Mouse (Mus musculus) hindbrain, embryonic 10.5 days (tissue): Measurements from ENCODE around the gene Cnbd2. TPM values are rescaled to one million over a fixed set of nuclear protein-coding genes. Genes with fewer than 3 reads are reported as not detected.
"Not testable (repeated sequence)": the region's sequence is repeated elsewhere in the genome, so short reads cannot be mapped to it uniquely, and the experiment has no call there.

Experiments used
- DNase-seq: peaks from one replicate; pipeline ENCODE4 v3.0.0-alpha.2; 2017; ENCODE audit warnings: low spot score
- H3K27ac ChIP-seq: fragments of 300-500 bp; sonication (generic); 2 replicates; pipeline ENCODE4 v1.5.1; 2016; ENCODE audit warnings: mild to moderate bottlenecking, moderate library complexity
- H3K27me3 ChIP-seq: fragments of 300-500 bp; sonication (generic); 2 replicates; pipeline ENCODE4 v1.6.1; 2016; ENCODE audit warnings: mild to moderate bottlenecking; ENCODE audit not compliant: poor library complexity, insufficient read depth, severe bottlenecking
- H3K36me3 ChIP-seq: fragments of 300-500 bp; sonication (generic); 2 replicates; pipeline ENCODE4 v1.6.1; 2016; ENCODE audit warnings: mild to moderate bottlenecking, moderate library complexity
- H3K4me1 ChIP-seq: fragments of 300-500 bp; sonication (generic); replicated peaks from 2 replicates; pipeline ENCODE4 v1.6.1; 2016; ENCODE audit warnings: mild to moderate bottlenecking
- H3K4me3 ChIP-seq: fragments of 300-500 bp; sonication (generic); 2 replicates; pipeline ENCODE4 v1.5.1; 2016; ENCODE audit warnings: mild to moderate bottlenecking, moderate library complexity
- H3K9me3 ChIP-seq: fragments of 300-500 bp; sonication (generic); 2 replicates; pipeline ENCODE4 v1.6.1; 2016; ENCODE audit warnings: mild to moderate bottlenecking, moderate library complexity
- WGBS: fragments of 180-500 bp; shearing (Covaris S2); methylation state at CpG from one replicate; pipeline ENCODE4 v1.1.7; 2016; 5-methylcytosine and 5-hydroxymethylcytosine counted together
- polyA plus RNA-seq: library from polyadenylated mRNA; unstranded; fragments of >200 nt; fragmentation: Nextera tagmentation; extraction: Ambion mirVana; gene quantifications from 2 replicates; pipeline ENCODE4 v1.2.1, GENCODE M21; 2016

The Cnbd2 gene
- polyA plus RNA-seq, 1 experiment from 2014 or later, result 3.7 TPM

DNA sequence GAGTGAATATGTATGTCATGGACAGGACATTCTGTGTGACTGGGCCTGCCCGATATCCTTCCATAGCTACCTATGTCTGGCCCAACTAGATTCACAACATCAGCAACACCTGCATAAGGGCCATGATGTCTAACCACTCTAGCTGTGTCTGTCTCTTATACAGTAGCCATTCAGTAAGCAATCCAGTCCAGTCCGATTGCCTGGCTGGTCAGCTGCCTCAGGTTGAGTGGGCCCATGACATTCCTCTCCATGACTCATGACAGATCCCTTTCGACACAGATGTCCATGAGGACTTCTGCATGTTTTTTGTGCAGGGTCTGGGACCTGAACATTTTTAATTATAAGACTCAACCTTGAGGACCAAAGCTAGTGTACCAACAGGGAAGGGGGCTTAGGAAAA, 89.9 kb downstream of the Cnbd2 start:
- Histone ChIP-seq H3K36me3 (no peaks in the 10 kb centered on the region), H3K4me3 (no peak overlapping the region), H3K4me1 (peaks cover 21% of the 10 kb centered on the region), H3K9me3 (no peaks in the 10 kb centered on the region), H3K27me3 (no peaks in the 10 kb centered on the region), H3K27ac (0 out of 2 replicates have a peak overlapping the region, but pooled peaks have one; percentile 85)
- WGBS, result 96% methylated on average over 3 of the region's 3 CpGs
- no peak for DNase-seq

DNA sequence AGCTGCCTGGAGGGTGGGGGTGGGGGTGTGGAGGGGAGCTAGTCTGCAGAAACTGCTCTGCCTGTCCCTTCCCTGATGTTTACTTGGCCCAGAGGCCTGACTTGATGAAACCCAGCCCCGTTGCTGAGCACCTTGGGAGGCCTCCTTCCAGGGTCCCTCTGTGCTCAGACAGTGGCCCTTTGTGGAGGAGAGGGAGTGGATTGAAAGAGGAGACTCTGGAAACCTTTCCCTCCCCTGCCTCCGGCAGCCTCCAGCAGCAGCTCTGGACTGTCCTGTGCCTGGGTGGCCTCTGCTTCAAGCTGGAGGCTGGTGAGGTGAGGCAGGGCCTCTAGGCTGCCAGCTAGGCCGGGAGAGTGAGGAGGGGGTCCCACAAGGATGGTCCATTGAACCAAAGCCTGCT, 94.9 kb downstream of the Cnbd2 start:
- Histone ChIP-seq H3K4me3 (no peak overlapping the region), H3K27me3 (no peaks in the 10 kb centered on the region), H3K36me3 (no peaks in the 10 kb centered on the region), H3K27ac (peak overlapping the region; percentile 80), H3K4me1 (peaks cover 22% of the 10 kb centered on the region), H3K9me3 (no peaks in the 10 kb centered on the region)
- peak; percentile 47 for DNase-seq
- WGBS, result 9% methylated on average over 3 of the region's 3 CpGs

DNA sequence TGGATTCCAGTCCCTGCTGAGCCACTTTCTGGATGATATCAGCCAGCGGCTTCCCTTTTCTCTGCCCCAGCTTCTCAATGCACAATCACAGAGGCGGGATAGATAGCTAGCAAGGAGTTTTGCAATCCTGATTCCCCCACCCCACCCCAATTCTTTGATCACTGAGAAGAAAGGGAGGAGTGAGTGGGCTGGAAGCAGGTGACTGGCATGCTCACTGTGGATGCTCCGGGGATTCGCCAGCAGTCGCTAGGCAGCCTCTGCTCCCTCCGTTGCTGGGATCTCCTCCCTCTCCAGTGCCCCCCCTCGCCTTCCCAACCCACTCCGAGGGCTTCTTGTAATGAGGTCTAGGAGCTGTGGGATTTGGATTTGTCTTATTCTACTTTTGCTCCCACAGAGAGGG, 96.1 kb downstream of the Cnbd2 start:
- Histone ChIP-seq H3K27me3 (no peaks in the 10 kb centered on the region), H3K9me3 (no peaks in the 10 kb centered on the region), H3K4me3 (no peak overlapping the region), H3K27ac (peak overlapping the region; percentile 80), H3K4me1 (peaks cover 22% of the 10 kb centered on the region), H3K36me3 (no peaks in the 10 kb centered on the region)
- 33% methylated on average over 8 of the region's 8 CpGs for WGBS
- no peak for DNase-seq

DNA sequence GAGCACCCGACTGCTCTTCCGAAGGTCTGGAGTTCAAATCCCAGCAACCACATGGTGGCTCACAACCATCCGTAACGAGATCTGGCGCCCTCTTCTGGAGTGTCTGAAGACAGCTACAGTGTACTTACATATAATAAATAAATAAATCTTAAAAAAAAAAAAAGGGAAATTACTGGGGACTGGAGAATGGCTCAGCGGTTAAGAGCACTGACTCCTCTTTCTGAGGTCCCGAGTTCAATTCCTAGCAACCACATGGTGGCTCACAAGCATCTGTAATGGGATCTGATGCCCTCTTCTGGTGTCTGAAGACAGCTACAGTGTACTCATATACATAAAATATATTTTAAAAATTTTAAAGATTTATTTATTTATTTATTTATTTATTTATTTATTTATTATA, 99.2 kb downstream of the Cnbd2 start:
- 80% methylated on average over 7 of the region's 7 CpGs for WGBS
- H3K27ac ChIP-seq, H3K27me3 ChIP-seq, H3K9me3 ChIP-seq, H3K4me3 ChIP-seq, DNase-seq, H3K36me3 ChIP-seq: not testable (repeated sequence)
- peaks cover 22% of the 10 kb centered on the region for H3K4me1 ChIP-seq

DNA sequence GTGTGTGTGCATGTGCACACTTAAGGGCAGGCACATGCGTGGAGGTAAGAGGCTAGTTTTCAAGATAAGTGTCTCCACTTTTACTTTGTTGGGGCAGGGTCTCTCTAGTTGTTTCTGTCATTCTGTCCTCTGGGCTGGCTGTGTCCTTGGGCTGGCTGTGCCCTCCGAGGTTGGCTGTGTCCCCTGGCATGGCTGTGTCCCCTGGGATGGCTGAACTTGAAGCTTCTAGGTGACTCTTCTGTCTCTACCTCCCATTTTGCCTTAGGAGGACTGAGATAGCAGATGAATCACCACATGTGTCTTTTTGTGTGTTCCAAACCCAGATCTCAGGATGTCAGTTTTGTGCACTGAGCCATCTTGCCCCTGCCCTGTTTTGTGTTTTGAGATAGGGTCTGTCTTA, 102.9 kb downstream of the Cnbd2 start:
- Histone ChIP-seq H3K9me3 (no peaks in the 10 kb centered on the region), H3K4me3 (no peak overlapping the region), H3K27ac (no peak overlapping the region), H3K4me1 (peaks cover under 1% of the 10 kb centered on the region; the same call in 1 of the 2 replicates), H3K36me3 (no peaks in the 10 kb centered on the region), H3K27me3 (peaks cover 32% of the 10 kb centered on the region)
- no peak for DNase-seq
- 88% methylated on average over 2 of the region's 2 CpGs for WGBS

DNA sequence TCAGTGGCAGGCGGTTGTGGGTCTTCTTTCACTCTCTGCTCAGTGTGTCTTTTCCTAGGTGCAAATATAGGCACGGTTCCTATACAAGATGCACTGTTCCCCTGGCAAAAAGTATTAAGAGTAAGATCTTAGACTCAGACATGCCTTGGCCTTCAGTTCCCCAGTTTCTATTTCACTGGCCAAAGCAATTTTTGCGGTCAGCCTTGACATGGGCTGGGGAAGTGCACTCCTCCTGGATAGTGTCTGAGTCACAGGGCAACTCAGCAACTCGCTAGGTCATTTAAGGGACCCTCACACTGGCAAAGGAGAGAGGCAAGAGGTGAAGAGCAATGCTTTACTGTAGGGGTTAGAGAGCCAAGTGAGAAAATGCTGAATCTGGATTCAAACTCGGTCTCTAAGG, 103.6 kb downstream of the Cnbd2 start:
- Histone ChIP-seq H3K27ac (no peak overlapping the region), H3K4me3 (no peak overlapping the region), H3K27me3 (peaks cover 39% of the 10 kb centered on the region), H3K36me3 (no peaks in the 10 kb centered on the region), H3K4me1 (peaks cover 8% of the 10 kb centered on the region), H3K9me3 (no peaks in the 10 kb centered on the region)
- WGBS, result 67% methylated on average over 5 of the region's 5 CpGs
- no peak for DNase-seq

DNA sequence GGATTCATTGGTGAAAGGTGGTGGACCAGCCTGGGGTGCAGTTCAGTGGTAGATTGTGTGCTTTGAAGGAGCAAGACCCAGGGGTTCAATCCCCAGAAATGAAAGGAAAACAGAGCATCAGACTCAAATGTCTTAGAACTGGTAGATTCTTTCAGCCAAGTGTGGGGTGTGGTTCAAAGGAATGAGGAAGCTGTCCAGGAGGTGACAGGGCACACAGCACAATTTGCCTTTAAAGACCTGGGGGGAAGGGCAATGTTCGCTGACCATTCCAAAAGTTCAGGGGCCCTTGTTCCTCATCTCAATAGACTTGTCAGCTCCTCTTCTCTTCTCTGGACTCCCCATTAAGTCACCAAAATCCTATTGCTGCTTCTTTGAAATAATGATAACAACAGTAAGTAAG, 105.1 kb downstream of the Cnbd2 start:
- no peaks in the 10 kb centered on the region for H3K9me3 ChIP-seq
- peaks cover 54% of the 10 kb centered on the region for H3K27me3 ChIP-seq
- peaks cover 22% of the 10 kb centered on the region for H3K4me1 ChIP-seq
- H3K36me3 ChIP-seq, result no peaks in the 10 kb centered on the region
- no peak for DNase-seq
- H3K27ac ChIP-seq, result no peak overlapping the region
- H3K4me3 ChIP-seq, result no peak overlapping the region
- 56% methylated on average over 1 of the region's 1 CpGs for WGBS

DNA sequence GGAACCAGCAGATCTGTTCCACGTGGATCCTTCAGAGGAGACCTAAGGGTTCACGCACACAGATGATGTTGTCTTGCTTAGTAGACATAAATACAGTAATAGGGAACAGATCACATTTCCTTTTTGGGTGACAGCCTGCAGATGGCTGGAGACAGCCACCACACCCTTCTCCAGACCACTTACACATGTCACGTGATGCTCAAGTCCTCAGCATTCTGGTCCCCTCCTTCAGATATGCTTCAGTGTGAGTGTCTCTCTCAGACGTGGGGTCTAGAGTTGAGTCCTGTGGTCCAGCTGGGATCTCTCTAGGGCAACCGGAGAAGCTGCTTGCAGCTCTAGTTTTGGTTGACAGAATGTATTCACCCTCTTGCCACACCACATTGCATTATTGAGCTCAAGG, 106.4 kb downstream of the Cnbd2 start:
- DNase-seq, result no peak
- Histone ChIP-seq H3K27me3 (peaks cover 67% of the 10 kb centered on the region), H3K9me3 (no peaks in the 10 kb centered on the region), H3K4me3 (no peak overlapping the region), H3K36me3 (no peaks in the 10 kb centered on the region), H3K4me1 (peaks cover 25% of the 10 kb centered on the region), H3K27ac (no peak overlapping the region)
- 86% methylated on average over 5 of the region's 5 CpGs for WGBS

DNA sequence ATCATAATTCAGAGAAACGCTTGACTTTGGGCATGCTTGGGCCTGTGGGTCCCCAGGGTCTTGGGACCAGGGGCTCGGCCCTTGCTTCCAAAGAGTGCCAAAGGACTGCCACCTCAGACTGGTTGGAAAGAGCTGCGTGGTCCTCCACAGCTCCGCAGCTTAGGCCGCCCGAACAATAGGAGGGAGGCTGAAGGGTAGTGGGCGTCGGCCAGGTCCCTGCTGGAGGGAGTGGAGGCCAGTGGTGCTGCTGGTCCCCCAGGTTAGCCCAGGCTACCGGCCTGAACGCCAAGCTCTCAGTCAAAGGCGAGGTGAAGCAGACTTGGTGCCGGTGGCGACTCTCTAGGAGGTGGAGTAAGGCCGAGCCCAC, 108.2 kb downstream of the Cnbd2 start:
- no peak for DNase-seq
- Histone ChIP-seq H3K4me3 (peak overlapping the region; percentile 75), H3K4me1 (peaks cover 26% of the 10 kb centered on the region), H3K9me3 (no peaks in the 10 kb centered on the region), H3K27ac (peak overlapping the region; percentile 87), H3K36me3 (no peaks in the 10 kb centered on the region), H3K27me3 (peaks cover 81% of the 10 kb centered on the region)
- 8% methylated on average over 14 of the region's 14 CpGs for WGBS

DNA sequence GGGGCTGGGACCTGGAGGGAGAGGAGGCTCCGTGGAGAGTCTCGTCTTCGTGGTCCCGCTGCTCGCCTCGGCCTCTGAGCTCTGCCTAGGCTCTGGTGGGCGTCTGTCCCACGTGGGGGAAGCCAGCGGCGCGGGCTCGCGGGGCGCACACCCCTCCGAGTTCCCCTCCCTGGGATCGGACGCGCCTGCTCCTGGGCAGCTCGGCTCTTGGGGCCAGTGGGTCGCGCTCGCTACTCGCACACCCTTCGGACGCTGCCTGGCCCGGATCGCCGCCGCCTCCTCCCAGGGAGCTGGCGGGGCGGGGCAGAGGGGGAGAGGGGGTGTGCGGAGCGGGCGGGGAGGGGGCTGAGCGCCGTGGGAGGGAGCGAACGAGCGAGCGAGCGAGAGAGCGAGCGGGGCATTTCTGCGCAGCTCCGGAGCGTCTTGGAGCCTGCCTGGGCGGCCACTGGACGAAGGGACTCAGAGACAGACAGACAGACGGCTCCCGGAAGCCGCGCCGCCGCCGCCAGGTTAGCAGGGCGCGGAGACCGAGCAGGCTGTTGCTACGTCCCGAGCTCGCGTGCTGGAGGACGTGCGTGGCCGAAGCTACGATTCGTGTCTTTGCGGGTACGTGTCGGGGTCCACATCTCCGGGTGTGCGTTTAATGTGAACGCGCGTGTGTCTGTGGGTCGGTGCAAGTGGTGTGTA, 108.7 kb downstream of the Cnbd2 start, which contains the start of gene Epb41l1:
Gene Epb41l1 (plus strand): TSS at position 216 of the 687 bp plus-strand sequence.
- Histone ChIP-seq H3K4me1 (peaks cover 30% of the 10 kb centered on the region), H3K27me3 (peaks cover 81% of the 10 kb centered on the region), H3K4me3 (peak within 1 kb of the TSS; percentile 75), H3K36me3 (no peaks in the 10 kb centered on the region), H3K9me3 (no peaks in the 10 kb centered on the region), H3K27ac (peak within 1 kb of the TSS; percentile 87)
- under 1% methylated on average over 76 of the region's 76 CpGs for WGBS
- peak; percentile 74 for DNase-seq

DNA sequence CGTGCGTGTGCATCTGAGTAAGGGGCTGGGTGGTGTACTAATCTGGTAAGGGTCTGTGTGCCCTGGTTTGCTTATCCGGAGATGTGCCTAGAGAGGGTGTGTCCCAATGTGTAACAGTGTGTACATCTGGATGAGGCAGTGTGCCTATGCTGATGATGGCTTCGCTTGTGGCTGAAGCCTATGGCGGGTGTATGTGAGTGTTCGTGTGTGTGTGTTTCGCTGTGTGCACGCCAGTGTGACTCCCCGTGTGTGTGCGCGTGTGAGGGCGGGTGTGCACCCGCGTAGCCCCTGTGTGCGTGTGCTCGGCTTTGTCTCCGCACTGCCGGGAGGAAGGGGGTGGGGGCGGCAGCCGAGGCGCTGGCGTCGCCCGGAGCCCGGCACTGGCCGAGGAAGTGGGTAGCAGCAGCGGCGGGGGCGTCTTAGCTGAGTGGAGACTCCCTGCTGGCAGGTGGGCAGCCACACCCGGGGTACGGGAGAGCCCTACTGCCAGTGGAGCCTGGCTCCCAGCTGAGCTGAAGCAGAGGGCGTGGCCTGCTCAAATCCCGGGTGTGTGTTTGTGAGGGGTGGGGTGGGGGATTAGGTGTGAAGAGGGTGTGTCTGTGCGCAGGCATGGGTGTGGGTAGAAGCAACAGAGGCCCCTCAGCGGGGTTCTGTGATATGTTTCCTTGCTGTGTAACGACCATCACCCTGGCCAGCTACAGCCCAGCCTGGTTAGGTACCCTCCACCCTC, 109.4 kb downstream of the Cnbd2 start:
- WGBS, result 1% methylated on average over 36 of the region's 36 CpGs
- peaks cover 77% of the 10 kb centered on the region for H3K27me3 ChIP-seq
- H3K36me3 ChIP-seq, result no peaks in the 10 kb centered on the region
- peak; percentile 34 for DNase-seq
- no peaks in the 10 kb centered on the region for H3K9me3 ChIP-seq
- peaks cover 30% of the 10 kb centered on the region for H3K4me1 ChIP-seq
- peak overlapping the region; percentile 75 for H3K4me3 ChIP-seq
- H3K27ac ChIP-seq, result peak overlapping the region; percentile 87

DNA sequence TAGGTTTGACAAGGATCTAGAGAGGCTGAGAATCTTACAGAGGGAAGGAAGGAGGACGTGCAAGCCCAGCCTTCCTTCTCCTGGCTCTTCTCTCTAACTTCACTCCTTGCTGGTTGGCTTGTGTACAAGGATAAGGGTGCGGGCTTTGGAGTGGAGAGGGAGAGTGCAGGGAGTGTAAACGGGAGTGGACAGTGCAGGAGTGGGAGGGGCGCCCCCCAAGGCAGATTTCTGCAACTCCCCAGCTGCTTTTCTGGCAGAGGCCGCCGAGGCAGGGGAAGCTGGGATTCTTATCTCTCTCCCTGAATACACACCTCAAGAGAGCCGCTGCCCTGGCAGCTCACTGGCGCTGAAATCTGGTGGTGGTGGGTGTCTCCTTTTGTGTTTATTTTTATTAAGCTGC, 110.5 kb downstream of the Cnbd2 start:
- Histone ChIP-seq H3K27me3 (peaks cover 73% of the 10 kb centered on the region), H3K4me3 (peak overlapping the region; percentile 18; the same call in 1 of the 2 replicates), H3K4me1 (peaks cover 30% of the 10 kb centered on the region), H3K27ac (no peak overlapping the region), H3K36me3 (no peaks in the 10 kb centered on the region), H3K9me3 (no peaks in the 10 kb centered on the region)
- DNase-seq, result no peak
- 20% methylated on average over 8 of the region's 8 CpGs for WGBS

DNA sequence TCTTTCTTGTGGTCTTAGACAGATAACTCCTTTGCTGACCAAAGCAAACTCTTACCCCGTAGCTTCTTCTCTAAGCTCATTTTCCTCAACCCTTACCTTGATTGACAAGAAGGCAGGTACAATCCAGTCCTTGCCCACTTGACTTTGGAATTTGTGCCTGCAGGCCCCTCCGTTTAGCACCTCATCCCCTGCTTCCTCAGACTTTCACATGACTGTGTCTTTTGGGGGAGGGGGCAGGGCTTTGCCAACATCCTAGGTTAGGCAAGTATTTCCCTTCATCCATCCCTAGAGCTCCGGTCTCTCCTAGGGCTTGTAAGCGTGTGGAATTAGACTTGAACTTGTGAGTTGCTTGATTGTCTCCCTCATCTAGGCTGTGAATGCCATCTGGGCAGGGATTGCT, 111.6 kb downstream of the Cnbd2 start:
- no peak overlapping the region for H3K4me3 ChIP-seq
- no peaks in the 10 kb centered on the region for H3K9me3 ChIP-seq
- no peak overlapping the region for H3K27ac ChIP-seq
- WGBS, result 83% methylated on average over 4 of the region's 4 CpGs
- no peak for DNase-seq
- peaks cover 62% of the 10 kb centered on the region for H3K27me3 ChIP-seq
- peaks cover 30% of the 10 kb centered on the region for H3K4me1 ChIP-seq
- no peaks in the 10 kb centered on the region for H3K36me3 ChIP-seq
